Mouse (Mus musculus) R1 (cell line): ENCODE results near the gene Gh.
A peak's percentile ranks its signal among the peaks of the same experiment; 100 is the strongest.

Experiments
- DNase-seq: peaks from one replicate; pipeline ENCODE4 v3.0.0-alpha.2; 2018; ENCODE audit warnings: low read depth, low spot score

Gh gene

GRCm38 (mm10) chr11:106308162-106308561 is 6.5 kb upstream of the Gh start:
- DNase-seq: no peak

DNA sequence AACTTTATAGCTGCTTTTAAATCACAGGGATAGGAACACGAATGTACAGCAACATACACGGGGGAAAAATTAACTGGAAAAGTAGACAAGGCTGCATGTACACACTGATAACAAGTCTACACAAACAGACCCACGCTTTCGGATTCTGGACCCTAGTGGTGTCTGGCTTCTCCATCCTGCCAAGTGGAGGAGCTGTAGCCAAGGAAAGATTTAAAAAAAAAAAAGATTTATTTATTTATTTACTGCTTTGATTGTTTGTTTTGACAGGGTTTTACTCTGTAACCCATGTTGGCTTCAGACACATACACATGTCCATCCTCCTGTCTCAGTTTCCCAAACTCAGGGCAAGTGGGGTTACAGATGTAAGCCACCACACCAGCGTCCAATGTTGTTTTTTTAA is 5.8 kb upstream of the Gh start:
- DNase-seq: no peak

GRCm38 (mm10) chr11:106306758-106307157 is 5.1 kb upstream of the Gh start:
- DNase-seq: no peak

- no peak for DNase-seq
Observed at GRCm38 (mm10) chr11:106306065-106306385, 4.4 kb upstream of the Gh start.

GRCm38 (mm10) chr11:106305348-106306064 is 3.8 kb upstream of the Gh start:
- no peak for DNase-seq

GRCm38 (mm10) chr11:106302634-106303033 is 969 bp upstream of the Gh start:
- peak; percentile 83 for DNase-seq

GRCm38 (mm10) chr11:106291861-106292260 is 9.8 kb downstream of the Gh start:
- DNase-seq: no peak

- DNase-seq: no peak
Observed at GRCm38 (mm10) chr11:106290376-106290775, 11.3 kb downstream of the Gh start.

GRCm38 (mm10) chr11:106289369-106289768 is 12.3 kb downstream of the Gh start:
- no peak for DNase-seq

DNA sequence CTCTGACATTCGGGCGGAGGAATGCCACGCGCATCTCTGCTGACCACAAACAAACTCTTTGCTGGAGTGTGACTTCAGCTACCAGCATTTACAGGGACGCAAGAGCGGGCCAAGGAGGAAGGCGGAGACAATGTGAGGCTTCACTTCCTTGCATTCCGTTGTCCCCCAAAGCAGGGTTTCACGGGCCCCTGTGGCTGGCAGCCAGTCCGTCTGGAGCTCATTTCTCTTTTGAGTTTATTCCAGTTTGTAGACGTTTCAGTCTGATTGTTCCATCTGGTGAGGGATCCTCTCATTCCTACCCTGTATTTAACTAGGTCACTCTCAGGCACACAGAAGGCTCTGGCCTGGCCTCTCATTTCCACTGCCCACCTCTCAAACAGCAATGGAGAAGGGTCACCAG is 14.7 kb downstream of the Gh start:
- no peak for DNase-seq

GRCm38 (mm10) chr11:106286206-106286605 is 15.5 kb downstream of the Gh start:
- DNase-seq: no peak

- no peak for DNase-seq
Observed at GRCm38 (mm10) chr11:106284126-106284525, 17.5 kb downstream of the Gh start.

DNA sequence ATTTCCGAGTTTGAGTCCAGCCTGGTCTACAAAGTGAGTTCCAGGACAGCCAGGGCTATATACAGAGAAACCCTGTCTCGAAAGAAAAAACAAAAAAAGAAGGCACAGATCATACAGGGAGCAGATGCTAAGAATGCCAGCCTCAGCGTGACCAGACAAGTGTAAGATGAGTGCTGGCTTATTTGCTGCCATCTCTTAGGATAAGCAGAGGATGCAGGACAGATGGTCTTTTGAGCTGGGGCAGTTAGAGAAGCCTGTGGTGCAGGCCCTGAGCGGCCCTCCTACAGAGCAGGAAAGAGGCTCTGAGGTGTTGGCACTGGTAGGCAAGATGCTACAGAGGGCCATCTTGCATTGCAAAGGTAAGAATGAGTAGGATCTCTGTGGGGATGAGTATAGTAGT is 18.3 kb downstream of the Gh start:
- no peak for DNase-seq

DNA sequence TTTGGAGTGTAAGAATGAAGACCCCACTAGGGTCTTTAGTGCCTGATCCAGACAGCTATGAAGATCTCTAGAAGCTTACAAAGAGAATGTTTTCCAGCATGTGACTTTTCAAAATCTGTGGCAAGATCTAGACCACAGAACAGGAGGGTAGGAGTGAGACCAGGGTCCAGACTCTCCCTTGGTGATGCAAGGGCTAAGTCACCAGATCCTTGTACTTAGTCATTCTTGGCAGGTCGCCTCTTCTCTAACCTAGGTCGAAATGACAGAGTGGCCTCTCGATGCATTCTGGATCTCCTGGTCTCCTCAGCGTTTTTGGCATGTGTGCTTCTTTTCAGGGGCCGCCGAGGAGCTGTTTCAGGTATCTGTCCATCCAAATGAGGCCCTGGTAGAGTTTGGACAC is 19.2 kb downstream of the Gh start:
- no peak for DNase-seq

- peak; percentile 94 for DNase-seq
Observed at GRCm38 (mm10) chr11:106276454-106276853, 25.2 kb downstream of the Gh start, which contains the start of gene Tcam1. Gene Tcam1 (plus strand): TSS chr11:106276672.

DNA sequence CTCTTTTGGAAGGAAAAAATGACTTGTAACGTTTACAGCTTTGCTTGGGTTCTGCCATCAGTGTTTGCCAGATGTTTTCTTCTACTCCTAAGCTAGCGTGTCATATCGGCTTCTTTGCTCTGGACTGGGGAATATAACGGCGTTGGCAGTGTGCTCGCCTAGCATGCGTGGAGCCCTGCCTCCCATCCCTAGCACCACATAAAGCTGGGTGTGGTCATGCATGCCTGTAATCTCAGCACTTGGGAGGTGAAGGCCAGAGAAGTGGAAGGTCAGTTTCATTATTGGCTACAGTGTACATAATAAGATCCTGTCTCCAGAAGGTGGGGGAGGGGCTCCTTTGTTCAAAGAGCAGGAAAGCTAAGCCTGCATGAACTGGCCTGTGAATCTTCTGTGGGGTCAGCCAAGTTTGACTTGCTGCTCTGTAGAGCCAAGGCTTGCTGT is 26.7 kb downstream of the Gh start:
- DNase-seq: peak; percentile 63

GRCm38 (mm10) chr11:106274374-106274773 is 27.3 kb downstream of the Gh start:
- no peak for DNase-seq

GRCm38 (mm10) chr11:106273811-106274210 is 27.9 kb downstream of the Gh start:
- no peak for DNase-seq

DNA sequence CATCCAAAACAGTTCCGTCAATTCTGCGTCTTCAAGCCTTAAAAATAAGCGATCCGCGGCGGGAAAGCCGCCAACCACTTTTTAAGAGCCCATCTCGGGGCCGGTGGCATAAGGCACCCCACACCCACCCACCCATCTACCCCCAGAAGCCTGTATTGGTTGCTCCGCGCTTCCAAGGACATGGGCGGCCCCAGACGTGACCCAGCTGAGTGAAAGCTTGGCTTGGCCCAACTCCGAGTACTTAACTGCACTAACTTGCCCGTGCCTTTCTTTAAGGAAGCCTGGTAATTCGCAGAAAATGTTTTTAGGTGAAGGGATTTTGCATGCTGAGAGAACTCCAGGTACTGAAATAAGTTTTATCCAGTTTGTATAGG is 28.4 kb downstream of the Gh start:
- DNase-seq: no peak

GRCm38 (mm10) chr11:106272644-106273310 is 28.9 kb downstream of the Gh start, which contains the start of gene Smarcd2:
Gene Smarcd2 (minus strand): TSS chr11:106272972.
- DNase-seq: peak; percentile 99

GRCm38 (mm10) chr11:106271794-106272643 is 29.6 kb downstream of the Gh start:
- DNase-seq: peak; percentile 41

GRCm38 (mm10) chr11:106271131-106271793 is 30.4 kb downstream of the Gh start:
- no peak for DNase-seq
